Mouse (Mus musculus) limb, embryonic 11.5 days (tissue): Measurements from ENCODE around the gene 2210010C04Rik. TPM values are rescaled to one million over a fixed set of nuclear protein-coding genes. Genes with fewer than 3 reads are reported as not detected.
"Not testable (repeated sequence)": the region's sequence is repeated elsewhere in the genome, so short reads cannot be mapped to it uniquely, and the experiment has no call there.

Experiments
- ATAC-seq: fragments of 200-750 bp; cut with Nextera tagmentation; 2 replicates; pipeline ENCODE4 v1.8.0; 2017; ENCODE audit warnings: low read depth; ENCODE audit not compliant: insufficient number of reproducible peaks, low FRiP score, low TSS enrichment
- DNase-seq: peaks from one replicate; pipeline ENCODE4 v3.0.0-alpha.2; 2015; ENCODE audit warnings: low spot score
- H3K27ac ChIP-seq: fragments of 300-500 bp; sonication (generic); replicated peaks from 2 replicates; pipeline ENCODE4 v1.5.1; 2014; ENCODE audit warnings: low read depth, mild to moderate bottlenecking, low read length
- H3K27me3 ChIP-seq: fragments of 300-500 bp; sonication (generic); 2 replicates; pipeline ENCODE4 v1.6.1; 2014; ENCODE audit warnings: mild to moderate bottlenecking, low read length, mixed read lengths; ENCODE audit not compliant: control insufficient read depth, insufficient read depth
- H3K36me3 ChIP-seq: fragments of 300-500 bp; sonication (generic); 2 replicates; pipeline ENCODE4 v1.6.1; 2014; ENCODE audit warnings: mild to moderate bottlenecking, low read length, moderate library complexity, mixed read lengths; ENCODE audit not compliant: control insufficient read depth, insufficient read depth
- H3K4me1 ChIP-seq: fragments of 300-500 bp; sonication (generic); 2 replicates; pipeline ENCODE4 v1.6.1; 2014; ENCODE audit warnings: low read length, mixed read lengths; ENCODE audit not compliant: control insufficient read depth, insufficient read depth
- H3K4me2 ChIP-seq: fragments of 300-500 bp; sonication (generic); 2 replicates; pipeline ENCODE4 v1.6.1; 2014; ENCODE audit warnings: low read depth, mild to moderate bottlenecking, moderate library complexity; ENCODE audit not compliant: severe bottlenecking
- H3K4me3 ChIP-seq: fragments of 300-500 bp; sonication (generic); 2 replicates; pipeline ENCODE4 v1.5.1; 2014; ENCODE audit warnings: low read depth, low read length
- H3K9ac ChIP-seq: fragments of 300-500 bp; sonication (generic); 2 replicates; pipeline ENCODE4 v1.6.1; 2014; ENCODE audit warnings: mild to moderate bottlenecking, low read length
- H3K9me3 ChIP-seq: fragments of 300-500 bp; sonication (generic); 2 replicates; pipeline ENCODE4 v1.6.1; 2016; ENCODE audit warnings: low read length; ENCODE audit not compliant: control insufficient read depth
- WGBS: fragments of 180-500 bp; shearing (Covaris S2); extraction: QIAGEN DNeasy Blood & Tissue Kit; methylation state at CpG from one replicate; pipeline ENCODE4 v1.1.7; 2014; 5-methylcytosine and 5-hydroxymethylcytosine counted together
- polyA plus RNA-seq: library from polyadenylated mRNA; unstranded; fragments of >200 nt; fragmentation: Nextera tagmentation; extraction: Ambion mirVana; gene quantifications from 2 replicates; pipeline ENCODE4 v1.2.1, GENCODE M21; 2014

2210010C04Rik gene
- polyA plus RNA-seq, 1 experiment from 2014 or later = not detected

GRCm38 (mm10) chr6:41032802-41033201, 2.5 kb downstream of the 2210010C04Rik start:
- H3K9me3 ChIP-seq = no peaks in the 10 kb centered on the region
- no peak overlapping the region for H3K27ac ChIP-seq
- H3K9ac ChIP-seq = no peak overlapping the region
- no peaks in the 10 kb centered on the region for H3K36me3 ChIP-seq
- ATAC-seq (no peak), DNase-seq (no peak)
- H3K4me3 ChIP-seq = no peak overlapping the region
- H3K4me2 ChIP-seq = no peak overlapping the region
- H3K4me1 ChIP-seq = no peaks in the 10 kb centered on the region
- no peaks in the 10 kb centered on the region for H3K27me3 ChIP-seq
- WGBS = 87% methylated on average over 6 of the region's 6 CpGs

- Histone ChIP-seq H3K27me3 (no peaks in the 10 kb centered on the region), H3K9me3 (no peaks in the 10 kb centered on the region), H3K27ac (no peak overlapping the region), H3K36me3 (no peaks in the 10 kb centered on the region), H3K9ac (no peak overlapping the region), H3K4me2 (no peak overlapping the region), H3K4me3 (no peak overlapping the region), H3K4me1 (no peaks in the 10 kb centered on the region)
- DNase-seq (no peak), ATAC-seq (no peak)
- 76% methylated on average over 3 of the region's 3 CpGs for WGBS
Measured at GRCm38 (mm10) chr6:41032231-41032630, 3.1 kb downstream of the 2210010C04Rik start.

DNA sequence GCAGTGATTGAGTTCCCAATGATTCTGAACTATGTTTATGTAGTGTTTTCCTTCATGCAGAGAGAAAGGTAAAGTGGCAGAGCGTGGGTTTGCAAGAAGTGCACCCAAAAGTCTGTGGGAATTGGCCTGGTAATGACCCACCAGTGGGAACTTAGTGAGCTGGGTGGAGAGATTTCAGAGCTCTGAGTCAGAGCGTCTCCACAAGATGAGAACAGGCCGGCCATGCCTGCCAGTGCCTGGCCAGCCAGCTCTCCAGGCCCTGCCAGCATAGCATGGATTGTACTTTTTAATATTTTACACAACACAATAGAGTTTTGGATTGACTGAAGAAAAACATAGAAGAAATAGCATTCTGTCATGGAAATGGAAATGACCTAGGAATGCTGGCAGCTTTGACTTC, 4.5 kb downstream of the 2210010C04Rik start:
- H3K27ac ChIP-seq = no peak overlapping the region
- WGBS = 86% methylated on average over 3 of the region's 3 CpGs

GRCm38 (mm10) chr6:41027053-41027452, 8.3 kb downstream of the 2210010C04Rik start:
- H3K9me3 ChIP-seq = no peaks in the 10 kb centered on the region
- no peaks in the 10 kb centered on the region for H3K36me3 ChIP-seq
- H3K4me3 ChIP-seq = no peak overlapping the region
- H3K9ac ChIP-seq = no peak overlapping the region
- no peak overlapping the region for H3K4me2 ChIP-seq
- H3K27me3 ChIP-seq = no peaks in the 10 kb centered on the region
- no peak overlapping the region for H3K27ac ChIP-seq
- no peak for DNase-seq
- no peak for ATAC-seq
- H3K4me1 ChIP-seq = no peaks in the 10 kb centered on the region
- 66% methylated on average over 2 of the region's 2 CpGs for WGBS

More for the DNA sequence above, 4.5 kb downstream of the 2210010C04Rik start:
- H3K9me3 ChIP-seq = no peaks in the 10 kb centered on the region
- no peaks in the 10 kb centered on the region for H3K27me3 ChIP-seq
- H3K4me2 ChIP-seq = no peak overlapping the region
- no peak overlapping the region for H3K4me3 ChIP-seq
- ATAC-seq = no peak
- no peaks in the 10 kb centered on the region for H3K4me1 ChIP-seq
- no peak overlapping the region for H3K9ac ChIP-seq
- no peak for DNase-seq
- no peaks in the 10 kb centered on the region for H3K36me3 ChIP-seq

DNA sequence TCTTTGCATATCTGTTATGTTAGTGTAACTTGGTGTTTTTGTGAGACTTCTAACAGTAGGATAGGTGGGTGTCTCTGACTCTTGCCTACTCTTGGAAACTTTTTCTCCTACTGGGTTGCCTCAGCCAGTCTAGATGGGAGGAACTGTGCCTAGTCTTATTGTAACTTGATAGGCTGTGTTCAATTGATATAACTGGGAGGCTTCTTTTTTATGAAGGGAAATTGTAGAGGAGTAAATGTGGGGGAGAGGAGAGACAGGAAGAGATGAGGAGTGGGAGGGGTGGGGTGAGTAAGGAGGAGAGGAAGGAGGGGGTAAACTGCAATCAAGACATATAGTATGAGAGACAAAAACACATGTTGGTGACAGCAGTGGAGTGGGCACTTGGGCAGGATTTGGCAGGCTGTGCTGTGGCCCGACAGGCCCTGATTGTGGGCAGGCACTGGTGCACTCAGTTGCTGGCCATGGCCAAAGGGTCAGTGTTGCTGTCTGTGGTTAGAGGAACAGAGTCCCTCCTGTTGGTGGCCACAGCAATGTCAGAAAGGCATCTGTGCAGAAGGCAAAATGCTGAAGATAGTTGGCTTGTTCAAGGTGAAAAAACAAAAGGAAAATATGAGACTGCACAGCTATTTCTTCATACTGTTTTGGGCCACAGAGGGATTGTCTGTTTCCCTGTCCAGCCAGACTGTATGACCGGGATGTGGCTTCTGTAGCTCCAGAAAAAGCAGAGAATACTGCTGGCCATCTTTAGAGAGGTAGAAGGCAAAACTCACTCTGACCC, 9.2 kb downstream of the 2210010C04Rik start:
- Histone ChIP-seq H3K9me3 (no peaks in the 10 kb centered on the region), H3K4me1 (no peaks in the 10 kb centered on the region), H3K4me3 (no peak overlapping the region), H3K27me3 (no peaks in the 10 kb centered on the region), H3K27ac (no peak overlapping the region), H3K36me3 (no peaks in the 10 kb centered on the region), H3K9ac (no peak overlapping the region), H3K4me2 (no peak overlapping the region)
- no peak for ATAC-seq
- no peak for DNase-seq
- 80% methylated on average over 2 of the region's 2 CpGs for WGBS

DNA sequence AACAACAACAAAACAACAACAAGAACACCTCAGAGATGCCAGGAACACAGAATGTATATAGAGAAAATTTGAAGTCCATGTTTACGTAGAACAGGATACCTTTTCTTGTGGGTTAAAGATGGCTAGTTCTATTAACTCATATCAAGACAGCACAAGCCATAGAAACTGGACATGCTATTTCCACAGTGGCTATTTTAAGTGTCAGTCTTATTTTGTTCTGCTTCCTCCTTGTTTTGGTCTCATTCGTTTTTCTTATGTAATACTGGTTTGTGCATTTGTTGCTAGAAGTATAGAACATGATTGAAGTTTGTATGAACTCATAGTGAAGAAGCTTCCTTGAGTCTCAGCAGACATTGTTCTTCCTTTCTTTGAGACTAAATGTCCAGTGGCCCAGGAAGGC, 16.2 kb downstream of the 2210010C04Rik start:
- 79% methylated on average over 2 of the region's 2 CpGs for WGBS
- no peaks in the 10 kb centered on the region for H3K27me3 ChIP-seq

GRCm38 (mm10) chr6:41018629-41019028, 16.7 kb downstream of the 2210010C04Rik start:
- Histone ChIP-seq H3K36me3 (no peaks in the 10 kb centered on the region), H3K27me3 (no peaks in the 10 kb centered on the region), H3K4me3 (no peak overlapping the region), H3K9me3 (no peaks in the 10 kb centered on the region), H3K27ac (no peak overlapping the region), H3K4me2 (no peak overlapping the region), H3K9ac (no peak overlapping the region), H3K4me1 (no peaks in the 10 kb centered on the region)
- ATAC-seq (no peak), DNase-seq (no peak)
- WGBS = 88% methylated on average over 2 of the region's 2 CpGs

More for the DNA sequence above, 16.2 kb downstream of the 2210010C04Rik start:
- ATAC-seq (no peak), DNase-seq (no peak)
- Histone ChIP-seq H3K36me3 (no peaks in the 10 kb centered on the region), H3K4me2 (no peak overlapping the region), H3K4me1 (no peaks in the 10 kb centered on the region), H3K27ac (no peak overlapping the region), H3K4me3 (no peak overlapping the region), H3K9me3 (no peaks in the 10 kb centered on the region), H3K9ac (no peak overlapping the region)

- H3K4me2 ChIP-seq = no peak overlapping the region
- ATAC-seq (no peak), DNase-seq (no peak)
- 83% methylated on average over 4 of the region's 4 CpGs for WGBS
- H3K27me3 ChIP-seq = no peaks in the 10 kb centered on the region
- H3K36me3 ChIP-seq = no peaks in the 10 kb centered on the region
- H3K9ac ChIP-seq = no peak overlapping the region
- no peak overlapping the region for H3K4me3 ChIP-seq
- H3K4me1 ChIP-seq = no peaks in the 10 kb centered on the region
- no peaks in the 10 kb centered on the region for H3K9me3 ChIP-seq
- no peak overlapping the region for H3K27ac ChIP-seq
Measured at GRCm38 (mm10) chr6:41015065-41015464, 20.2 kb downstream of the 2210010C04Rik start.

- not testable (repeated sequence) for ATAC-seq, H3K27me3 ChIP-seq, H3K4me3 ChIP-seq
Measured at GRCm38 (mm10) chr6:40999379-40999778, 35.9 kb downstream of the 2210010C04Rik start, which contains the start of gene Gm2663. Gm2663 (minus strand) TSS chr6:40999479.

More at GRCm38 (mm10) chr6:40999379-40999778, 35.9 kb downstream of the 2210010C04Rik start, which contains the start of gene Gm2663:
- DNase-seq, H3K4me2 ChIP-seq, H3K9me3 ChIP-seq, H3K36me3 ChIP-seq, H3K9ac ChIP-seq, H3K27ac ChIP-seq, H3K4me1 ChIP-seq: not testable (repeated sequence)
